Mouse (Mus musculus): ENCODE results near the gene Sh3tc1.

Gene Sh3tc1

DNA sequence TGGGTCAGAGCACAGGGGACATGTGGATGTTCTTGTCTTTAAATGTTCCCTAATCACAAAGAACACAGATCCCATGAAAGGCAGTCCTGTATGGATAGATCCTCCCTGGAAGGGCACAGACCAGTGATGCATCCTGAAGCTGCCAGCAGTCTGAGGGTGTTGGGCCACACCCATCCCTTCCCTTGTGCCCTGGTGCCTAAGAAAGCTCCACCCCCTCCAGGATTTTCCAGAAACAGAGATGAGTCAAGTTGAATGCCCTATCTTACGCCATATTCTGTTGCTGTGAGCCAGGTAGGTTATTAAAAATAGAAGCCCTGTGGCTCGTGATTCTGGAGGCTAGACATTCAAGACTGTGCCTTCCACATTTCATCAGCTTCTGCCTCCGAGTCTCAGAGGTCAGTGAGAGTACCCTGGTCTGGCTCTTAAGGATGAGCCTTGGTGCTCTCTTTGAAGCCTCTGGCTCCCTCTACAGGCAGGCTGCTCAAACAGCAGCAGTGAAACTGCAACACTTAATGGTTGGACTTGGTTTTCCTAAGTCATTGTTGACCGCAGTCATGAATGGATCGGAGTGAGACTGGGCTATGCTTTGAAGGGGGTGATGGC lies 15.4 kb upstream of the Sh3tc1 start:
- DNase-seq (ENCODE audit: low spot score in 2 of 2): peak in 1 of 2 experiments; percentile 41

DNA sequence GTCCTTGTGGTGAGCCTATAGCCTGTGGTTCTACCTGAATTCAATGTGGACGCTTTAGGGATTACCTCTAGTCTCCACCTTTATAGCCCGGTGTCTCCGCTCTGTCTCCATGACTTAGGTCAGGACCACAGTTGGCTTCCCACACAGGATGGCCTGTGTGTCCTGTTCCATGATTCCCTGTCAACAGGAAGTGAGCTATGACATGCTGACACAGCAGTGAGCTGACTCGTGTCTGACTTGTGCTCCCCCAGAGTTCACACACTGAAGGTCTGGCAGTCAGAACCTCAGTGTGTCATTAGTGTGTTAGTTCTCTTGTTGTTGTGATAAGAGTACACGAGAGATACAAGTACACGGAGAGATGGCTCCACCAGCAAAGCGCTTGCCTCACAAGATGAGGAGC lies 11.2 kb upstream of the Sh3tc1 start:
- no peak for DNase-seq (ENCODE audit: low spot score in 2 of 2)

DNA sequence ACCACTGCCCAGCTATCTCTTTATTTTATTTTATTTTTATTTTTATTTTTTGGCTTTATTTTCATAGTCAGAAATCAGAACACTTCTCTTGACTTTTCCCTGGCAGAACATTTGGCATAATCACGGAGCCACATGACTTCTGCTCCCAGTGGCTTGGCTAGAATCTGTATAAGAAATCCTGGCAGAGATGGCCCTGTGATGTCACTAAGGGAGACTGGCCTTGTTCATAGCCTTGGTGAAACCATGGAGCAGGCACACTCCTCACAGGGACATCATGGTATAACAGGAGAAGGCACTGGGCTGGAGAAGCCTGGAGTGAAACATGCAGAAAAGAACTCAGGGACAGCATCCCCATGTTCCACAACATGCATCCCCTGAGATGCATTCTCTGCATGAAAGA lies 10.2 kb upstream of the Sh3tc1 start:
- no peak for DNase-seq (ENCODE audit: low spot score in 2 of 2)

DNA sequence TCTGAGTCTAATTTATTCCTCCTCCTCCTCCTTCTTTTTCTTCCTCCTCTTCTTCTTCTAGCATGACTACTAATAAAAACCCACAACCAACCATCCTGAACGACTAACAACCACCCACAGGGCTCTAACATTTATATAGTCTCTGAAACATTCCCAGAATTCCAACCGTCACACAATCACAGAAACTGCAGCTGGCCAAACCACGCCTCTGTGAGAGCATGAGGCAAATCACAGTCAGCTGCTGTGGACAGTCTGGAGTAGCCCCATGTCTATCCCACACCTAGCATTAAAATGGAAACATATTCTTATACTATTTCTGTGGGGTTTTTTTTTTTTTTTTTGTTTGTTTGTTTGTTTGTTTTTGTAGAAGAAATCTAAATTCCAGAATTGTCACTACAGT lies 9.6 kb upstream of the Sh3tc1 start:
- no peak for DNase-seq (ENCODE audit: low spot score in 2 of 2)

DNA sequence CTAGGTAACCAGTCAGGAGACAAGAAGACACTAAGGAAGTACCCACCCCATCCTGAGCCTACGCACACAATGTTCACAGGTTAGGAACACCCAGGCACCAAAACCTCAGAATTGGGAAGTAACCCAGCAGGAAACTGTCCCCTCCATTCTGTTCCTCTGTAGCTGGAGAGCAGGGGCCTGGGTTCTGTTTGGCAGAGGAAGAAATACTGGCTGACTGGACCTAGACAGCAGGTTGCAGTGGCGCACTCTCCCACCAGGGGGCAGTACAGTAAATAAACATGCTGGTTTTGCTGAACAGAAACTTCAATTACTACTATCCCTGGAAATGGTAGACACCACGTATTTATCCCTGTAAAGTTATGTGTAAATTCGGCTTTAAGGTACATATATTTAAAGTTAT lies 7.1 kb upstream of the Sh3tc1 start:
- DNase-seq (ENCODE audit: low spot score in 2 of 2): peak in 1 of 2 experiments; percentile 66

DNA sequence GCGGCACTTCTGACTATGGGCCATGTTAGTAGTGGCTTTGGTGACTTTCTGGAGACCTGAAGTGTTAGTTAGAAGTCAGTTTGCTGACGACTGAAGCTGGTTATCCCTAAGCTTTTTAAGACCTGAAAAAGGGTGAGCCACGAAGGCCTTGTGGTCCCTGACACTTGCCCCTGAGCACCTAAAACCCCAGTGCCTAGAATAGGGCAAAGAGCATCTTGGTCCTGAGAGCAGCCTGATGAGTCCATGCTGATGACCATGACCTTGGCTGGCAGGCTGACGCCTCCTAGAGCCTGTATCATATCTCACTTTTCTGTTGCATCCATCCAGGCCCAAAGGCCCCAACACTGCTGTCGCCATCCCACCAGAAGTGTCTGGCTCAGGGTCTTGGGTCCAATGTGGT lies 5.6 kb upstream of the Sh3tc1 start:
- no peak for DNase-seq (ENCODE audit: low spot score in 2 of 2)

DNA sequence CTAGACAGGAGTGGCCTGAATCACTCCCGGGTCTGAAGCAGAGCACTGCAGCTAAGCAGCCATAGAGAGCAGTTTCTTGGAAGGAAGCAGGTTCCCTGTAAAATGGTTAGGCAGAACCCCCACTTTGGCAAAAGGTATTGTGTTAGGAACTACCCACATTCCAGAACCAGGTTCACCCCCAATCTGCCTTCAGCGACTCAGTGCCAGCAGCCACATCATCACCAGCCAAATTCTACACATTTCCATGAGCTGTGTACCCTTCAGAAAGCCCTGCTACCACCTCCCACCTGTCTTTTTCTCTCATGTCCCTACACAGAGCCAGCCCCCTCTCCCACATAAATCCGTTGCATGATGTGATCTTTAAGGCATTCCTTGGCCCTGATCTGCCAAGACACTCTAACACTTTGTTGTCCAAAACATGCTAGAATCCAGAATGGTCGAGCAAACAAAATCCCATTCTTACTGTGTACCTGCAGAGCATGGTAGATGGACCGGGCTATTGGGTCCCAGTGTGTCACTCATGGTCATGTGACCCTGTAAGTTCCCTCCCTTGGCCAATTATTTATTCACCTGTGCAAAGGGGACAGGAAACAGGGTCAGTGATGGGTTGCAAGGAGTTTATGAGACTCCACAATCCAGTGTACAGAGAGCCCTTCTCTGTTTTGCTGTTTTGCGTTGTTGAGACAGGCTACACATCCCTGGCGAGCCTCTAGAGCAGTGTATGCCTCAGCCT lies 4.4 kb upstream of the Sh3tc1 start:
- DNase-seq (ENCODE audit: low spot score in 2 of 2): no peak

DNA sequence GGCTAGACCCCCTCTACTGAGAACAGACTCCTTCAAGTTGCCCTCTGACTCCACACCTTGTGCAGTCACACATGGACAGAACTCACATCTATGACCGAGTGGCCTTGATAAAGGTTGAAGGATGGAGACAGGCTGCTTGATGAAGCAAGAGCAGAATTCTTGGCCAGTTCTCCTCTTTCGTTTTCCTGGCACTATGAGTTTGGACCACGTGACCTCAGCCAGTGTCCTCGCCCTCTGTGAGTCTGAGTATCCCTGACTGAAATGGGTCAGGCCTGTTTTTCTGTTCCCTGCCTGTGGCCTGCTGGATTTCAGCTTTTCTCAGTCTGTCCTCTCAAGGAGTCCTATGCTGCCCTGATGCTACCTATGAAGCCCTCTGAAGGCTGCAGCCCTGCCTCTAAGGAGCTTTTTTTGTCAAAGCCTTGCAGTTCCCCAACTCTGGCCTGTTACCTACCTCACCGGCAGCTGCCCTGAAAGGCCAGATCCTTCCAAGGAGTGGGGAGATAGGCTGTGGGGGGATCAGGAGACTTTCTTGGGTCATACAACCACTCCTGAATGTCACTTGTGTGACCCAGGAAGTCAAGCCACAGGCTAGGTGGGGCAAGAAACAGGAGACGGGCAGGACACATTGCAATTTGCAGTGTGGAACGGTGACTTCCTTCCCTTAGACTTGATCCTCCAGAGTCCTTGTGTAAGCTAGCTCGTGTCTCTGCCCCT lies 3.6 kb upstream of the Sh3tc1 start:
- no peak for DNase-seq (ENCODE audit: low spot score in 2 of 2)

DNA sequence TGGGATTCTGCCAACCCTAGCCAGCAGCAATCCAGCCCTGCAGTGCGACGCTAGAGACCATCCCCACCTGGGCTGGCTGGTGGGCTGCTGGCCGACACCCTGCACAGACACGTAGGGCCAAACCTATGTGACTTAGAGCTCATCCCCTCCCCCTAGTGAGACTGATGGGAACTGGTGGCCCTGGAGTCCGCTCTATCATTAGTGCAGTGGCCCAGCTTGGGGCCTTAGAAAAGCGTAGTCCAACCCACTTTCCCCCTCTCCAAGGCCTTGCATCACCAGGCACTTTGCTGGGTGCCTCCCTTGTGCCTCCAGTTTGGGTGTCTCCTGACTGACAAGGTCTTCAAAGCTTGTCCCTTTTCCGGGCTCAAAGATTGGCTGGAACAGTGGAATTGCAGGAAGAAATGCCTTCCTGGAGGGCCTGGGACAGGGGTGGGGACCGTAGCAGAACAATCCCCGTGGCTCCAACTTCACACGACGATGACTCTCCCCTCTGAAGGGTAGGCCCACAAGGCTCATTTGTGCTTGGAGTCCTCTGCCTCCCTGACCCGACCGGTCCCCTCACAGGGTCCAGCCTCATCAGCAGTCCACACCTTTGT lies 1.5 kb upstream of the Sh3tc1 start:
- no peak for DNase-seq (ENCODE audit: low spot score in 2 of 2)

DNA sequence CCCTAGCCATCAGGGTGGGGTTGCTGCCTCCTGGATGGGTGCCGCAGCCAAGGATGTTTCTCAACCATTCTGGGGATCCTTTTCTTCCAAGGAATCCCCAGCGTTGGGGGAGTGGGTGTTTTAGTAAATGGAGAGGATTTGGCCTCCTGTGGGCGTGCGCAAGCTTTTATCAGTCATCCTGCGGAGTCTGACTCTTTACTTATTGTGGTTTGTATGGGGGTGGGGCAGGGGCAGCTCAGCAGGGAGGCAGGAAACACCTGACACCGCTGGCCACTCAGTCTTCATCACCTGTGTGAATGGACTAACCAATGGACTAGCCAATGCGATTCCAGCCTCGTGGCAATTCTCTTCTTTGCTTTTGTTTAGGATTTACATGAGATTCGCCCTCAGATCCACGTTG lies 929 bp upstream of the Sh3tc1 start:
- no peak for DNase-seq (ENCODE audit: low spot score in 2 of 2)

DNA sequence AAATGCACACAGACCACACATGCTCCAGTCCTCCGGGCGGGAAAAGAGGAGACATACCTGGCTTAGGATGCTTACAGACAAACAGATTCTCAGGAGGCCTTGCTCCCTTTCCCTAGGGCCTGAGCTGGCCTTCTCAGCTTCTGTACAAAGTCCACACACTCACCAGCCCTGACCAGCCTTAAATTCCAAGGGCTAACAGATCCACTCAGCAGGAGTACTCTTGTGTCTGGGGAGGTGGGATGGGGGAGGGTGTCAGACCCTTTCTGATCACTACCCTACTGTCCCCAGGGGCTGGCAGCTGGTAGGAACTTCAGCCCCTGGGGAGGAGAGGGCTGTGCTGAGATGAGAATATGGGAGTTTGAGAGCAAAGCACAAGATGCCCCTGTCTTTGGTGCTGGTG lies 782 bp downstream of the Sh3tc1 start:
- DNase-seq (ENCODE audit: low spot score in 2 of 2): no peak

DNA sequence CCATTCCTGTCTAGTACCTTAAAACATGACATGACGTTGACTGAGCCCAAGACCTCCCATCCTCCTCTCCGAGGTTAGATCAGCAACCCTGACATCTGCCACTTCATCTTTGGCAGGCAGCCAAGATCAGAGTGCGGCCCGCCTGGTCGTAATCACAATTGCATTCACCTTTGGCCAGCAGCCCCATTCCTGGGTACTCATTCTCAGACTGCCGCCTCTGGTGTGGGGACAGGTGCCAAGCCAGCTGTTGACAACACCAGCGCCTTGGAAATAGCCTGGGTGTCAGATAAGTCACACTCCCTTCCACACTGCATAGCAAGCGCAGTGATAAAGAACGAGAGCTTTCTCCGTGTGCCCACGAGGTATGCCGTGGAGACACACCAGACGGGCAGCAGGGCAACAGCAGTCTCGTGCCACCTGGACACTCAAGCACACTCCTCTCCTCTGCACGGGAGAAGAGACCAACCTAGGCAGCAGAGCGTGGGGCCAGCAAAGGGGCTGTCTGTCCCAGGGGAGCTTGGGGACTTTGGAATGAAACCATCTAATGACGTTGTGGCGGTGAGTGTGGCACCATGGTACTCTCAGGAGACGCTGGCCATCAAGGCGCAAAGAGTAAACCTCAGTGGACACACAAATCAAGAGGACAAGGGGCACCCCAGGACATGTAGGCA lies 2.4 kb downstream of the Sh3tc1 start:
- no peak for DNase-seq (ENCODE audit: low spot score in 2 of 2)

DNA sequence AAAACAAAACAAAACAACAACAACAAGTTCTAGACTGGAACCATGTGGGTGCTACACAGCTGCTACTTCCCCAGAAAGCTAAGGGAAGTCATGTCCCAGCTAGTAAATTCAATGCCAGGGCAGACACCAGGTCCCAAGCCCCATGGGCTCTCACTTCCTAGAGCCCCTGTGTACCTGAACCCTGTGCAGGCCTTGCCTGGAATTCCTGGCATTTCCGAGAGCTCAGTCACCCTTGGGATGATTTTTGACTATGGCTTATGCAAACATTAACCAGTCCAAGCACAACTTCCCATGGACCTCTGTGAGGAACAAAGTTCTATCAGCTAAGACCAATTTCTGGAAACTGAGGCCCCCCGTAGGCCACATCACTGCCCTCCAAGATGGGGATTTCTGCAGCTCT lies 6.3 kb downstream of the Sh3tc1 start:
- no peak for DNase-seq (ENCODE audit: low spot score in 2 of 2)

DNA sequence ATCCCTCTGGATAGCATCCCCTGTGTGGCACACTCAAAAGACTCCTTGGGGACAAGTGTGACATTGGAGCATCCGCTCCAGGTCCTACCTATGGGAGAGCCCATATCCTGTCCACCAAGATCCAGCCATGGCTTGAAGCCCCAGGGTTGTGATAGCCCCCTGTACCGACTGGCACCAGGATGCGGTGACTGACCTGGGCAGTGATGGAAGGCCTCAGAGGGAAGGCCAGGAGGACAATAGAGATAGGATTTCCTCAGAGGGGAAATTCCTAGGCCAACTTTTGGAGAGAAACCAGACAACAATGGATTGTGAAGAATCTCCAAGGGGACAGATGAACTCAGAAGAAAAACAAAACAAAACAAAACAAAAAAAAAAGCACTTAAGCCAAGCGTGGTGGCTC lies 8.8 kb downstream of the Sh3tc1 start:
- no peak for DNase-seq (ENCODE audit: low spot score in 2 of 2)

DNA sequence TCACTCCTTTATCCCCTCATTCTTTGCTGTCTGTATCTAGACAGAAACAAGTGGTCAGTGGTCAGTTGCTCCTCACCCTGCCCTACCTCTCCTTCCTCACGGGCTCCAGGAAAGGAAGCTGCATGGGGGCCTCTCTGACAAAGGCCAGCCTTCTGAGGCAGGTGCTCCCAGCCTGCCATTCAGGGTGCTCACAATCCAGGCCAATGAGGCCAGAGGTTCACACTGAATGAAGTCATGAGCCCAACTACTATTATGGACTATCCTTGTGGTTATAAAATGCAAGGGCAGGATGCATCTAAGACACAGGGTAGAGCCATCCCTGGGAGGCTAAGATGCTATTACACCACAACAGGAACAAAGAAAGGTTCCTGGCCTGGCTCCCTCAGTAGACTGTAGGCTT lies 9.2 kb downstream of the Sh3tc1 start:
- no peak for DNase-seq (ENCODE audit: low spot score in 2 of 2)

DNA sequence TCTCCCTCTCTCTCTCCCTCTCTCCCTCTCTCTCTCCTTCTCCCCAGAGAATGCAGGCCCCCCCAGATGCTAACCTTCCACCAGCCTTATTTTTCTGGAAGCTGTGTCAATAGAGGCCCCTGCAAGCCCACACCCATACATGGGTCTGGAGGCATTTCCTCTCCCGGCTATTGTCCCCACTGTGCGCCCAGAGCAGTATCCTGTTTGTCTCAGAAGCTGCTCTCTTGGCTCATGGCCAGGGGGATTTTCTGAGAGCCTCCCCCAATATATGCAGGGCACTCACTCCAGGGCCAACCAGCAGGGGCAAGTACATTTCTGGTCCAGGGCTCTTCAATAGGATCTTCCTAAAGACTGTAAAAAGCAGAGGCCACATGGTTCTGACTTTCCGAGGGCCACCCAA lies 9.9 kb downstream of the Sh3tc1 start:
- peak; percentile 22 to 29 for DNase-seq (ENCODE audit: low spot score in 2 of 2)

DNA sequence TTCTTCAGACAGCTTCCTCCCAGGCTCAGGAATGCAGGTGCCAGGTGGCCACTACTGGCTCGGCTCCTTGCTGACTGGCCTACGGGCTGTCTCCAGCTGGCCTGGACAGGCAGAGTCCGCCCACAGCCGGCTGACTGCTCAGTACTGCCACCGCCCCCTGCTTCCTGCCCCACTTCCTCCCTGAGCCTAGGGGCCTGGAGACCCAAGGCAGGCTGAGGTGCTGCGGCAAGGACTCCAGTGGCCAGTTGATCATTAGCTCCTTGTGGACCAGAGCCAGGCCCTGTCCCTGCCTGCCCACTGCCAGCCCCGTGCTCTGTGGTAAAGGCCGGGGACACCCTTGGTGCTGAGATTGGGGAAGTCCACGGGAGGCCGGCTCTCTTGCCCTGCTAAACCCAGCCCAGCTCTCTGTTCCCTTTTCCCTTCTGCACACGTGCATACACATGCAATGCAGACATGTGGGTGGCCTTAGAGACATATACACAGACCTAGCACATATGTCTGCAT lies 10.8 kb downstream of the Sh3tc1 start:
- peak; percentile 45 to 59 for DNase-seq (ENCODE audit: low spot score in 2 of 2)

DNA sequence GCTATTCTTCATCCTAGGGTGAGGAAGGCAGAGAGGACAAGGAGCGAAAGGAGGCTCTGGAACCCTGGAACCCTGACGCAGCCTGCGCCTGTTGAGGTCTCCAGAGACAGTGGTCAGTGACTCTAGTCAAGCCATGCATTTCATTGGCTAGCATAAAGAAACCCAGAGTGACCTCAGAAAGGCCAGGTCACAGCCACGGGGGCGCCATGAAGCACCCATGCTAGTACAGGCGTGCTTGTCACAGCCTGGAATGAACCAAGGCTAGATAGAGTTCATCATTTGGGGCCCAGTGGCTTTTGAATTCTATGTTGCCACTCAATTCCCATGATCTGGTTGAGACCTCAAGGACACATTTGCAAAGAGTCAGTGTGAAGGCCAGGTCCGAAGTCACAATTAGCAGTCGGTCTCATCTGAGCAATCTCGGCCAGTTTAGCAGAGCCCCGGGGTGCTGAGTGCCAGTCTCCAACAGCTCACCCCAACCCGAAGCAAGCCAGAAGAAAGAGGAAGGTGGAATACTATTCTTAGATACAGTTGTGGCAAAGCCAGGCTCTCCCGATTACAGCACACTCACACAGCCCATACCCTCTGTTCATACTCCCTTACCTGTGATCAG lies 11.3 kb downstream of the Sh3tc1 start:
- no peak for DNase-seq (ENCODE audit: low spot score in 2 of 2)

DNA sequence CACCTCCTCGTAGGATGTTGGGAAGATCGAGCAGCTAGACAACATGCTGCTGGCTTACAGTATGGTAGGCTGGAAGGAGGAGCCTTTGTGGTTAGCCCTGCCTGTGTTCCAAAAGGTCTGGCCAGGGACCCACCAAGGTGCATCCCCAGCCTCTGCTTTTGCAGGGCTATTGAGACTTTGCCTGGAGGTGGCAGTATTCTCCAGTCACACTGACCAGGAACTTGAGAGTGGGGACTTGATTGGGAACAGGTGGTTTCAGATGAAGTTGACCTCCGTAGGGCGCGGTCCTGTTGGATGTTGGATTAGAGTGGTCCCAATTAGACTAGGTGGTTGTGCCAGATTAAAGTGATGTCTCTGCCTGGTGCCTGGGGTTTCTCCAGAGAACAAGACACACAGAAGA lies 12.3 kb downstream of the Sh3tc1 start:
- DNase-seq (ENCODE audit: low spot score in 2 of 2): no peak

DNA sequence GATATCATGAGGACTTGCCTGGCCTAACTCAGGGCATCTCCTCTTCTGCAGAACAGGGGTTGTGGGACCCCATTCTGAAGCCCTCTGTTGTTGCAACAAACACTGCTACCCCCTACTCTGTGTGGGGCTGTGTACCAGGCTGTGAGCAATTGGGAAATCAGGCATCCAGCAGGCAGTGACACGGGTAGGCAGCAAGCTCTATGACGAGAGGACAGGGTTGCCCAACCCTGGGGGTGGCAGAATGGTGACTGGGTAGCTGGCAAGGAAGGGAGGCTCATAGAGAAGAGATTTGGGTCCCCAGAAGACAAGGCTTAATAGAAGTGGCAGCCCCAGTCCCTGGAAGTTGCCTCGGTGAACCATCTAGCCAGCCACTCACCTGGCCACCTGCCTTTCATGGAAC lies 13.9 kb downstream of the Sh3tc1 start:
- no peak for DNase-seq (ENCODE audit: low spot score in 2 of 2)

DNA sequence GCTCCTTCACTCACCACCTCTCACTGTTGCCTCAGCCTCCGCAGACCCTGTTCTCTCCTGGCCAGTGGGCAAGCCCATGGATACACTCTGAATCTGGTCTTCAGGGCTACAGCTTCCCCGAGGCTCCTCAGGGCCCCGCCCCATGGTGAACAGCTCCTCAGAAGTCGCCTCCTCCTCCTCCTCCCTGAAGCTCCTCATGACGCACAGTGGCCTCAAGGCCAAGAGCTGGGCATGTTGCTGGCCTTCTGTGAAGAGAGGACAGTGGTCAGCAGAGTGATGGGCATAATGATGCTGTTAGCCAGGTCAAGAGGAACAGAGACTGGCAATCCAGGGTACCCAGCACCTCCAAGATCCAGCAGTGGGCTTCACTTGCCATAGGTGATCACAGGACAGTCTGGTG lies 15.9 kb downstream of the Sh3tc1 start:
- DNase-seq (ENCODE audit: low spot score in 2 of 2): no peak

DNA sequence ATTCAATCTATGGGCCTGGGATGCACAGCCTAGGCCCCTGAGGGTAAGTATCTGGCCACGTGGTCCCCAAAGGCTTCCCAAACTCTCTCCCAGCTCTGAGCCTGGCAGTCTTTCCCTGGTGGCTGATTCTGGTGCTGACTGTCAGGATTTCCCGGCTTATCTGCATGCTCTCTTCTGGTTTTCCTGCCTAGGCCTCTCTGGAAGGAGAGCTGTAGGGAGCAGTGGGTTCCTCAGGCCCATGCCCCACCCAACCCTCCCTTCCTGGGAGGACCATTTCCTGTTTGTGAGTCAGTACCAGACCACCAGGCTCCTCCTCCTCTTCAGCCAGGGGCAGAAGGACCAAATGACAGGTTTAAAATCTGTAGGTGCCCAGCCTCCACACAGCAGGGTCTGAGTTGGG lies 17.1 kb downstream of the Sh3tc1 start:
- DNase-seq (ENCODE audit: low spot score in 2 of 2): no peak

All from frontal cortex, postnatal 10 days (tissue).